Mouse (Mus musculus) lung, adult 18-20 months (tissue): ENCODE measurements around the gene Spr.

Experiments
- DNase-seq, 2 experiments: peaks; one replicate each; pipeline ENCODE4 v3.0.0; 2022; ENCODE audit warnings: mixed read lengths in 2 of 2

The Spr gene

GRCm38 (mm10) chr6:85131673-85132072 is 5.9 kb downstream of the Spr start:
- peak; percentile 53 to 62 for DNase-seq

GRCm38 (mm10) chr6:85117545-85118511 is 19.7 kb downstream of the Spr start:
- DNase-seq = peak; percentile 53 to 56

- no peak for DNase-seq
Observed at GRCm38 (mm10) chr6:85105033-85105615, 32.4 kb downstream of the Spr start.

GRCm38 (mm10) chr6:85103321-85103720 is 34.2 kb downstream of the Spr start:
- no peak for DNase-seq

- no peak for DNase-seq
Observed at GRCm38 (mm10) chr6:85096441-85096840, 41.1 kb downstream of the Spr start.

- DNase-seq = no peak
Observed at GRCm38 (mm10) chr6:85087425-85087824, 50.1 kb downstream of the Spr start.

GRCm38 (mm10) chr6:85086645-85087044 is 50.9 kb downstream of the Spr start:
- DNase-seq = no peak
